Mouse (Mus musculus): ENCODE results near the gene Ugt2b1.
"Not testable (repeated sequence)": the region's sequence is repeated elsewhere in the genome, so short reads cannot be mapped to it uniquely, and the experiment has no call there.

The Ugt2b1 gene

DNA sequence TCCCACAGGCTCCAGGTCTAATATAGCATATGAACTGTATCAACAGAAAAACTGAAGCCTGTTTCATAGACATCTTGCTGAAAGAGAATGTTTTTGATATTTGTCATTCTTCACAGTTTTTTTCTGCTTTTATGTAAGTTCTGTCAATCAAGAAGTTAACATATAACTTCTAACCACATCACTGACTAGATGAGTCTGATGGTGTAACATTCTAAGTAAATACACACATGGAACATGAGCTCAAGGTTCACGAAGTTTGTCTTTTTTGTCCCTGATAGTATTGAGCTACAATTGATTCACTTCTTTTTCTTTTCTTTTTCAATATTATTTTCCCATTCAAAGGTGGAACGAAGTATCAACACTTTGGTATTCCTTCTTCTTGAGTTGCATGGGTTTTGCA lies at the start of gene Ugt2b1:
Gene Ugt2b1, minus strand, starts transcription at position 105 of the 400 bp plus-strand sequence.
- no peak for DNase-seq (ENCODE audit: low spot score)

DNA sequence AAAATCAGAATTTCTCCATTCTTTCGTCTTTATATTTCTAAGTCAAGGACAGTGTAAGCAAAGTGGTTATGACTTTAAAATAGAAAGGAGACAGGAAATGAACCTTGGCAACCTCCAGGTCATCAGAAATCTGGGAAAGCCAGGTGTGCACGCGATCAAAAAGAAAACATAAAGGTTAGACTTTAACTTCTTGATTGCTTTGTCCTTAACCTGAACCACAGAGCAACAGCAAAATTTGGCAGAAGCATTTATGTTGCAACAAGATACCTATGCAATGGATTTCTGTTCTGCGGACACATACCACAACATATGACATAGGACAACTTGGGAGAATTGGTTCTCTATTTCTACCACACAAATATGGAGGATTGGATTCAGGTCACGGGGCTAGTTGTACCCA lies 40.9 kb upstream of the Ugt2b1 start:
- DNase-seq (ENCODE audit: low spot score), result not testable (repeated sequence)

DNA sequence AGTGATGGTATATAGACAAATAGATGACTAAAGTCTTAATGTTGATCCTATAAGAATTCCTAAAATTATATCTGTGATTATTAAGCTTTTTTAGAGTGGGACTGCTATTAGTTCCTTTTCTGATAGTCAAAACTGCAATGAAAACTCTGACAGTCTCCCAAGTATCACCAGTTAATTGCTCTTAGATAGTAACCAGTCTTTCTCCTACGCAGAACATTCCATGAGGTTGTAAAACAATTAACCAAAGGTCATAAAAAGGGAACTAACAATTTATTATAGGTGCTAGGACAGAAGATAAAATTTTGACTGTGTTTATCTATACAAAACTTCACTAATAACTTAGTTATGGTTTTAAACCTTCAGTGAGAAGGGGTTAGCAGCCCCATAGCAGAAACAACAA lies 36.5 kb upstream of the Ugt2b1 start:
- DNase-seq (ENCODE audit: low spot score), result not testable (repeated sequence)

DNA sequence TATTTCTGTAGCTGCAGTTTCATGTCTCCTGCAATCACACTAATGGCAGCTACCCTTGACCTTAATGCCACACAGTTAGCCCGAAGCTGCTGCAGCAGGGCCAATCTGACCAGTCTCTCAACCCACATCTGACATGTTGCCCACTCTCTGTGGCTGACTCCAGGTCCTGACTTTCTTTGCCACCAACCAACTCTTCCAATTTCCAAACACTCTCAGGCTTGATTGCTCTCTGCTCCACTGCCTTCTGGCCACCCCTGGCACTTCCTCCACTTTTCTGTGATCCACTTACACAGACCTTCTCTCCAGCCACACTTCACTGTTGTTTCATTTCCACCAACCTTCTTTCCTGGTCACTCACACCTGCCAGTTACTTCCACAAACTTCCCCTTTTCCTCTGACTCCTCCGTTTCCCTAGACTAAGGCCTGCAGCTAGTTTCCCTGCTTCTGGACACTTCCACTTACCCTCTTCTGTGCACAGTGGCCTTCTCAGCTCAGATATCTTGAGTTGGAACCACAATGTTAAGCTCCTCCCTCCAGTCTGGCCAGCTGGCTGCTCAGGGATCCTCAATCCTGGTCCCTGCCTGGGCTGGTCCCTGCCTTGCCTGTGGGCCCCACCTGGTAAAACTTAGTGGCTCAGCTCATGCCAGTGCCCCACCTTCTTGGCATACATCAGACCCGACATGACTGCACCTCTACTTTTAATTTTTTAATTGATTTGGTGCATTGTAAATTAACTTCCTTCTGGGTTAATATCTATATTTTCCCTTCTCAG lies 35.4 kb upstream of the Ugt2b1 start:
- no peak for DNase-seq (ENCODE audit: low spot score)

DNA sequence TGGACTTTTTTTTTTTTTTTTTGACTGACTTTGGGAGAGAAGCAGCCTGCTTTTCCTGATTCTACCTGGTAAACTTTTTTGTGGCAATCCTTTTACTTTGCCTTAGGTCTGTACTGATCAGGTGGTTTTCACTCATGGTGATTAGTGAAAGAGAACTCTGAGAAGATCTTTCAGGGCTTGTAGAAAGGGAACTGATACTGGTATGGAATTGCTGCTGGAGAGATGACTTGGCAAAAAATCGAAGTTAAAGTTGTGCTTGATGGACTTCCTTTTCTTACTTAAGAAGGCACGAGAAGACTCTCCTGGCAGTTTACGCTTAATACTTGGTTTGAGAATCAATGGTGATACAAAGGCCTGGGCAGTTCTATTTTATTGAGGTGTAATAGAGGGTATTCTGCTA lies 34.2 kb upstream of the Ugt2b1 start:
- no peak for DNase-seq (ENCODE audit: low spot score)

DNA sequence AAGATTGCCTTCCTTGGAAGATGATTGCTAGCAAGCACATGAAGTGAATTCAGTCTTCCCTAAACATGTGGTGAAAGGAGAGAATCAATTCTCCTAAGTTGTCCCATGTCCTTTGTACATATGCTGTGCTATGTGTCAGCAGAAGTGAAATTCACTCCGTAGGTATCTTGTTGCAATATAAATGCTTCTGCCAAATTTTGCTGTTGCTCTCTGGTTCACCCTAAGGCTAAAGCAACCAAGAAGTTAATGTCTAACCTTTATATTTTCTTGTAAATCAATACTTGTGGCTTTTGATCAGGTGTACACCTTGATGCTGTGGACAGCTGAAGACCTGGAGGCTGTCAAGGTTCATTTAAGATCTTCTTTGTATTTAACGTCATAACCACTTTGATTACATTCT lies 15.8 kb upstream of the Ugt2b1 start:
- no peak for DNase-seq (ENCODE audit: low spot score)

DNA sequence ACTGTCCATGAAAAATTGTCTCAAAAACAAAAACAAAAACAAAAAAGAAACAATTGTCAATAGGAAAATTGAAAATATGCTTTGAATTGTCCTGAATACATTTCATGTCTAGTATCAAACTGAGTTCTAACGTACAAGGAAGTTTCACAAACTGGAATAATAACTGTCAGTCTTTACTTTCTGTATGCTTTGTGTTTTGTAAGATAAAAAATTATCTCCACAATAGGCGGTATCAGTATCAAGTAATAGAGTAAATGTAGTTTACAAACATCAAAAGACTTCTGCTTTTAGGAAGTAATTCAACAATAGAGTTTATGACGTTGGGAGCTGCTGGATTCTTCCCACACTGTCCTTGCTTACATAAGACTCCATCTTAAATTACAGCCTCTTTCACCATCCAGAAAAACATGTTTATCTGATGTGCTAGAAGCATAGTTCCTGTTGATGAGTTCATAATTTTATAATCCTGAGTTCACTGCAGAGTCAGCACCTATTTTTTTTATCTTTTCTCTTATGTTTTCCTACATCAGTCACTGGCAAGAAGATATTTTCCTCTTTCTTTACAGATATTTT lies 5.6 kb downstream of the Ugt2b1 start:
- DNase-seq (ENCODE audit: low spot score), result no peak

DNA sequence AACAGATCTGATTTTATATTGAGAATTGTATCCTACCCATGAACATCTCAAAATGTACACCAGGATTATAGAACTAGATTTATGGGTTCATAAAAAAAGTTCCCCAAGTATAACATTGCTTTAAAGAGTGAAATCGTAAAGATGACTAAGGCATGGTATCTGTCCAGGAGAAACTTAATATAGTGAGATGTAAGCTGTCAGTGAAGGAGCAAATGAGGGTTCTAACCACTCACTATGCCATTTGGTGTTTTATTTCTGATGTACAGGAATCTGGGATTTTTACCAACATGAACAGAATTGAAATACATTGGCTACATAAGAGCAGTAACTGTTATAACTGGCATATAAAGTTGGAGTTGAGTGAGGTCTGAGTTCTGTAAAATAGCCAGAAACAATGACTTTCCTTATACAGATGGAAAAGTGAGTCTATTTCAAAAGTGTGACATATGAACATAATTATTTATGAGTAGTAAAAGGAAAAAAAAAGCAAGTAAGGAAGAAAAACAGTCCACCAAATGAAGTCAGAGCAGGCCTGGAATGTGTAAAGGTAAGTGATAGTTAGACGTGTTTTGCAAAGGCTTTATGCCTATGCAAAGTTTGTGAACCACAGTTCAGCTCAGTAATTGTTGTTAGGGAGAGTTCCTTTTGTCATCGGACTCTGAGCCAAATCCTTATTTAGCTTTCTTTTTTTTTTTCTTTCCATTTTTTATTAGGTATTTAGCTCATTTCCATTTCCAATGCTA lies 14.8 kb downstream of the Ugt2b1 start:
- no peak for DNase-seq (ENCODE audit: low spot score)

DNA sequence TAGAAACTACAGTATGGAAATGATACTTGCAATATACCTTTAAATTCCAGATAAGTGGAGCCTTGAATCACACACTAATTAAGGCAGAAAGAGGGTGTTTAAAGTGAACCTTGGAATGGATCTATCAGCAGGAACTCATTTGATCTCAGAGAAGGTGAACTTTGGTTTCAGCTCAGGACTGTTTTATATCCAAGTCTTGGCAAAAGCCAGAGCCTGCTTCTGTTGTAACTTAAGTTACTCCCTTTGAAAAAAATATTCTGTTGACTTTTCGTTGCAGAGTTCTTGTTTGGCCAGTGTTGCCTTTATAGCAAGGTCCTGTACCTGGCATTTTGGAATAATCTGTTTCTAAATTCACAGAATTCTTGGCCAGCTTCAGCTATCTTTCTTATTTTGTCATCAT lies 15.6 kb downstream of the Ugt2b1 start:
- DNase-seq (ENCODE audit: low spot score), result no peak

DNA sequence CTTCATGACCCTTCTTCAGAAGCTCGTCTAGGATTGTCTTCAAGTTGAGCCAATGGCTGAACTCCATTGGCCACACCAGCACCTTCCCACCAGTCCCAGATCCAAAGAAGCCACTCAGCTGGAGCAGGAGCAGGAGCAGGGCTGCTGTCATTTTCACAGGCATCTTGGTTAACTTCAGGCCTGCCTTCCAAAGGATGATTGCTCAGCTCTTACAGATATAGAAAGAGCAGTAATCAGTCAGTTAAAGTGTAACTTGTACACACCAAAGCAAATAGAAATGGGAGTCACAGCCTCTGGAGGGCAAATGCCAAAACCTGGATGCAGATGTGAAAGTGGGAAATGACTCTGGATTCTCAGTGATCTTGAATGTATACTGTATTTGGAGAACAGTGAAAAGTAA lies 19.6 kb downstream of the Ugt2b1 start, which contains the start of gene Ugt2b34:
Gene Ugt2b34, minus strand, starts transcription at position 180 of the 400 bp plus-strand sequence.
- DNase-seq (ENCODE audit: low spot score), result no peak

DNA sequence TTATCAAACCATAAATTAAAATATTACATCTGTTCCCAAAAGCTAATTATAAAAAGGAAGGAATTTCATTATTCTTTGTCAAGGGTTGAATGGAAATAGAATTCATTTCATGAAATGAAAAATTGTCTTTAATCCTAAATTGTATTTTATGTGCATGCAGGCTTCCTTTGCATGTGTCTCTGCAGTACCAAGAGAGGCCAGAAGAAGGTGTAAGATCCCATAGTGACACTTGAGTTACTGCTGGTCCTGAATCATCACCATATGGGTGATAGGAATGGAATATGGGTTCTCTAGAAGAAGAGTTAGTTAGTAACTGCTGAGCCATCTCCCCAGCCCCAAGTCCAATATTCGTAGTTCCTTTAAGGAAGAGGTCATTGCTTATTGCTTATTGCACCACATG lies 36.4 kb downstream of the Ugt2b1 start:
- DNase-seq (ENCODE audit: low spot score), result no peak

DNA sequence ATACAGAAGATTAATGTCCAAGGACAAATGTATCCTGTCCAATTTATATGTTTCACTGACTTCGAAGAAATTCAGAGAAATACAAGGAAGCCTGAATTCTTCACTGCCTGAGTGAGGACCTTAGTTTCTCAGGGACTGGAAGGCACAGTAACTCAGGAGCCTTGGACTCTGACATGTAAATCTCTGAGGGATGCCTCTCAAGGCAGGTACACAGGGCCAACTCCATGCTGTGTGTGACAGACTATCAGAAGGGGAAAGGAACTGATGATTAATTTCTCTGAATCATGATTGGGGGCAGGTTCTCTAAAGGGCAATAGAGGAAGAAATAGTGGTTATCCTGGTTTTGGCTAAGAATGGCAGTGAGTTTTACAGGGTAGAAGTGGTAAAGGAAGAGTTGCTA lies 37.9 kb downstream of the Ugt2b1 start:
- DNase-seq (ENCODE audit: low spot score), result no peak

DNA sequence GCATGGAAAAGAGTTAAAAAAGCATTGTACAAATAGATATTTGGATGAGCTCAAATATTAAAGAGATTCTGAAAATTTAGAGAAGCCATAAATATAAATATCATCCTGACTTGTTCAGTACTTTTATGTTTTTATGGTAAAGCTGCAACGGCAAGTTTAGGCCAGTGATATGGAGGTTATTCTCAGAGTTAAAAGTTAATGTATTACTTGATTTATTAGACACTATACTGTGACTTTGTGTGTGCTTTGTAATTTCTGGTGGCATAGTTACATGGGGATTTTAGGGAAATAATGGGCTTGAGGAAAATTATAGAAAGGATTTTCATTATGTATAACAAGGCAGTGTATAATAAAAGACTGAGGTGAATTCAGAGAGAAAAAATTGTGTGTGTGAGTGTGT lies 39.2 kb downstream of the Ugt2b1 start:
- DNase-seq (ENCODE audit: low spot score), result no peak

DNA sequence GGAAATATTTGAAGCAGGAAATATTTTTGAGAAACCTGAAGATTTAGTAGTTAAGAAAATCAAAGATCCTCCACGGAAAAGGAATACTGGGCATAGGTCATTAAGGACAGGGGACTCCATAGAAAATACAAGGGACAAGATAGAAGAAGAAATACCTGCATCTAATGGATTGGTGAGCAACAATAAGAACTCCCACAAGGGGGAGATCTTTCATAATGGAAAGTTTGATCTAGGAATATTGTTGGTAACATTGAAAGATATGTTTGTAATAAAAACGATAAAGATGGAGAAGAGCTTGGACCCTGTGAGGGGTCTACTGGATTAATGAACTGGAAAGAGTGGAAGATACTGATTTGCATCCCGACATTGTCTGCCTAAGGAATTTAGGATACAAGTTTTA lies 39.7 kb downstream of the Ugt2b1 start:
- DNase-seq (ENCODE audit: low spot score), result no peak

DNA sequence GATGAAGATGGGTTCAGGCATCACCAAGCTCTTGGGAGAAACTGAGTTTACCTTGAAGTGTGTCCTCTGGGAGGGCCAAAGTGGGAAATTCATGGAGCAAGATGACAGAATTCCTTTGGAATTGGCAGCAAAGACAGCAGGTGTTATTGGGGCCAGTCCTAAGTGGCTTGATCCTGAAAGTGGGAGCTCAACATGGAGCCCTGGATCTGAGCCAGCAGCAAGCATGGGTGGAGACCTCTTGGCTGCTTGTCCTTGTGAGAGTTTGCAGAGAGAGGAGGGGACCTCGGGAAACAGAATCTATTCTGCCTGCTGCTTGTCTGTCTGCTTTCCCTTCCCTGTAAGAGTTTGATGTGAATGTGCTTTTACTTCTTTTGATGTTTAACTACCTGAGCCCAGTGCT lies 54.5 kb downstream of the Ugt2b1 start:
- DNase-seq (ENCODE audit: low spot score), result no peak

Measured in urinary bladder, postnatal 14 days (tissue).